Mouse (Mus musculus): ENCODE results near the gene Ankrd2.

Gene Ankrd2

DNA sequence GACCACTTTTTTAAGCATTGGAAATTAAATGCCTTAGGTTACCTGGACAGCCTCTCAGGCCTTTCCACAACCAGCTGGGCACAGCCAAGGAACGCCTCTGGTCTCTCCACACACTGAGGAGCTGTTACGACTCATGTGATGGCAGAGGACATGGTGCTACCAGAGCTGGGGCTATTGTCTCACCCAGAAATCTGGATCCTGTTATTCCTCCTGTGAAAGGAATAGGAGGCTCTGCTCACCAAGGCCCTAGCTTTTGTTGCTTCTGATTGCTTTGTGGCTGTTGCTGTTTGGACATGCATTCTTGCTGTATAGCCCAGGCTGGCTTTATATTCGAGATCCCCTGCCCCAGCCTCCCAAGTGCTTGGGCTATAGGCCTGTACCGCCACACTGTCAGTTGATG, 19.5 kb upstream of the Ankrd2 start:
- DNase-seq (ENCODE audit: low spot score), result no peak

DNA sequence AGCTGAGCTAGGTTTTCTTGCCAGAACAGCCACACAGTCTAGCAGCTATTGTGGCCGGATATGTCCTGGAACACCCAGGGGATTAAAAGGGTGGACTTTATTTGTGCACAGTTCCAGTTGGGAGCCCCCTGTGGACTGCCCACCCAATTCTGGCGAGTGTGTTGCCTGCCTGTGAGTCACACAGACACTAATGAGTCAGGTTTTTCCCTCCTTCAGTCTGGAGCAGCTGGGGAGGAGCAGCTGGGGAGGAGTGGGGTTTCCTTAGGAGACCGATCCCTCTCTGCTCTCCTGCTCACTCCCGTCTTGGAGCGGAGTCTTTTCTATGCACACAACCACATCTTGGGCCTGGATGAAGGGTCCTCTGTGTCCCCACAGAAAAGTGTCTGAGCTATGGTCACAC, 19.0 kb upstream of the Ankrd2 start:
- no peak for DNase-seq (ENCODE audit: low spot score)

DNA sequence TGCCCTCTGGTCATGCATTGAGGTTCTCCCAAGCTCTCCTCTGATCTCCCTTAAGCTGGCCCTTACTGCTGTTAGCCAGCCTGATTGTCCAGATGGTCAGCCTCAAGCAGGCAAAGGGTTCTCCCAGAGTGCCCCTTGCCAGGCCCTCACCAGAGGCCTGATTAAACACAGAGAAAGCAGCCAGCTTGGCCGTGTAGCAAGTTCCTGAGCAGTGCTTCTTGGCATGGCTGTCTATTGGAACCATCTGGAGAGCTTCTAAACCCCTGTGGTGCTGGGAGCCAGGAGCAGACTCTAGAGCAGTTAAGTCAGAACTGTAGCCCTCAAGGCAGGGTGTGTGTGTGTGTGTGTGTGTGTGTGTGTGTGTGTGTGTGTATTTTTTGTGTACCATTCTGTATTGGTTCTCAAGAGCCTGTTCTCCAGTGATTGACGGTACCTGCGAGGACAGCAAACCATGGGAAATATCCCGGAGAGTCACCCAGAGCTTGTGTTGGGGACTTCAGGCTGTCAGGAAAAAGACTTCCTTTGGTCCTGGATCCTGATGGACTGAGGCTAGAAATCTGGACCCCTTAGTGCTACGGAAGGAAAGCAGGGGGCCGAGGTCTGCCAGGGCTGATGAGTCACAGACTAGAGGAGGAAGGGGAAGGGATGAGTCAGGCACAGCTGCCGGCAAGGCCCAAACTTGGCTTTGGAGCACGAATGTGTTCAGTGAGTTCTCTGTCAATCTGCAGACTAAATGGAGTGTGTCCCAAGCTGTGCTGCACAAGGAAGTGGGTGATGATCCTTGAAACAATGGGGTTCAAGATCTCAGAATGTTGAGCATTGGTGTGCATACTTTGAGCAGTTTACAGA, 18.2 kb upstream of the Ankrd2 start:
- DNase-seq (ENCODE audit: low spot score), result peak; percentile 32

DNA sequence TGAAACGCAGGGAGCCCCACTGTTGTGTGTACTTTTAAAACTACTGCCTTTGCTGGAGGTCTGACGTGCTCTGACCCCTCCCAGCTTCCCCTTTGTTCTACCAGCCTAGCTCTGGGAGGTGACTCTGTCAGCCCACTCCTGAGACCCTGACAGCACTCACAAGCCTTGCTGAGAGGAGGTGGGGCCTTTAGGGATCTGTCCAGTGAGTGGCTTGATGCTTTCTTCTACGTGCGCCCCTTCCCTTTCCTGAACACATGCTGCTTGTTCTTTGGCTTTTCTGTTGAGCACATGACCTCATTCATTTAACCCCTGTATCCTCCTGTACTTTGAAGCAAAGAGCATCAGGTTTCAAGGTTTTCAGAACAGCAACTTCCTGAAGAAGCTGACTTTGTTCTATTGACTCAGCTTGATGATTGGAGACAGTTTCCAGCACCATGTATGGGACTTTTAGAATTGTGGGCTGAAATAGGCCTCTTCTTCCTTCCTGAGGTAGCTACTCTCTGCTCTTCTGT, 16.7 kb upstream of the Ankrd2 start:
- DNase-seq (ENCODE audit: low spot score), result no peak

GRCm38 (mm10) chr19:42021681-42022541, 13.9 kb upstream of the Ankrd2 start:
- DNase-seq (ENCODE audit: low spot score), result no peak

DNA sequence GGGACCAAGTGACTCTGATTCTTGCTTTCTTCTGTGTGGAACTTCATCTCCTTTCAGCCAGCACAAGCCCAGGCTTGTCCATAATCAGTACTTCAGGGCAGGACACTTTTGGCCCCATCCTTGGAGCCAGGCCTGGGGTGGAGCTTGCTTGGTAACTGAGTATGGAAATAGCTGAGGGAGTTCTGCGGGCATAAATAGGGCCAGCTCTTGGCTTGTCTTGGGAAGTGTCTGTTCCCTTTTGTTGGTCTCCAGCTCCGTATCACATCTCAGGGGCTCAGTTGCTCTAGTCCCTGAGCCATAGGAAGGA, 13.3 kb upstream of the Ankrd2 start:
- no peak for DNase-seq (ENCODE audit: low spot score)

GRCm38 (mm10) chr19:42026158-42026557, 9.6 kb upstream of the Ankrd2 start:
- DNase-seq (ENCODE audit: low spot score), result peak; percentile 91

GRCm38 (mm10) chr19:42031112-42031511, 4.7 kb upstream of the Ankrd2 start:
- DNase-seq (ENCODE audit: low spot score), result no peak

- no peak for DNase-seq (ENCODE audit: low spot score)
These were observed 2.2 kb upstream of the Ankrd2 start for GRCm38 (mm10) chr19:42033611-42034010.

- no peak for DNase-seq (ENCODE audit: low spot score)
These were observed 1.5 kb upstream of the Ankrd2 start for GRCm38 (mm10) chr19:42034146-42034775.

DNA sequence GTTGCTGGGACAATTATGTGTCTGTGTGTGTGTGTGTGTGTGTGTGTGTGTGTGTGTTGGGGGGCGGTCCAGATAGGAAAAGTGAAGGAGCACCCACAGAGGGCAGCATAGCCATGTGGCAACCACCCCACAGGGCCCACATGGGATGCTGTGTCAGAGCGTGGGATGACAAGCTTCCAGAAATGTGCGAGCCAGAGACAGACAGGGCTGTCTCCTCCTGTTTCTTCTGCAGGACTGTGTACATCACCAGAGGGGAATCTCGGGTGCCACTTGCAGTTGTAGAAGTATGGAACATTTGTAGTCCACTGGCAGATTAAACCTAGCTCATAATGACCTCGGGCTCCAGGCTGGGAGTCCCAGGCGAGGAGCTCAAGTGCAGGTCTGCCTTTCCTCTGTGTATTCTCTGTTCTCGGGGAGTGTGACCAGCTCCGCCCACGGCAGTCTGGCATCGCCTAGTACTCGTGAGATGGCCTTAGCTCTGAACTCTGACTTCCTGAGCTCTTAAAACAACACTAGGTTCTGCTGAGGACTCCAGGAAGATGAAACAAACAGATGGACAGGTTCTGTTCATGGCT, 832 bp upstream of the Ankrd2 start:
- no peak for DNase-seq (ENCODE audit: low spot score)

DNA sequence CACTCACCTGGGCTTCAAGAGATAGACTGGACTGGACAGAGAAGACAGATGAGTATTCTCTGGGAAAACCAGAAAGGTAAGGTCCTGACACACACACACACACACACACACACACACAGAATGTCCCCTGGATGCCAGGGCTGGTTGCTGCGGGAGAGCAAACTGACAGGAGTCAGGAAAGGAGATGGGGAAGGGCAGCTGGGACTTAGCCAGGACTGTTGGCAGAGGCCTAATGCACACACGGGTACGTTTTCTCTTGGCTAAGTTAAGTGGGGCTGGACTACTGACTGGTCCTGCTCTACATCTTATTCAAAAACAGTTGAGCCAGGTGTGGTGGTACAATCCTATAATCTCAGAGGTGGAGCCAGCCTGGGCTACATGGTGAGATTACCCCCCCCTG, 557 bp downstream of the Ankrd2 start:
- no peak for DNase-seq (ENCODE audit: low spot score)

- no peak for DNase-seq (ENCODE audit: low spot score)
These were observed 1.4 kb downstream of the Ankrd2 start for GRCm38 (mm10) chr19:42037167-42037702.

- DNase-seq (ENCODE audit: low spot score), result no peak
These were observed 2.5 kb downstream of the Ankrd2 start for GRCm38 (mm10) chr19:42038310-42038709.

GRCm38 (mm10) chr19:42043988-42044387, 8.2 kb downstream of the Ankrd2 start:
- DNase-seq (ENCODE audit: low spot score), result no peak

- peak; percentile 77 for DNase-seq (ENCODE audit: low spot score)
These were observed 9.7 kb downstream of the Ankrd2 start, which contains the start of gene Hoga1 for GRCm38 (mm10) chr19:42045269-42046102. Hoga1 (plus strand) TSS chr19:42045610.

- DNase-seq (ENCODE audit: low spot score), result no peak
These were observed 14.5 kb downstream of the Ankrd2 start for GRCm38 (mm10) chr19:42050251-42050650.

DNA sequence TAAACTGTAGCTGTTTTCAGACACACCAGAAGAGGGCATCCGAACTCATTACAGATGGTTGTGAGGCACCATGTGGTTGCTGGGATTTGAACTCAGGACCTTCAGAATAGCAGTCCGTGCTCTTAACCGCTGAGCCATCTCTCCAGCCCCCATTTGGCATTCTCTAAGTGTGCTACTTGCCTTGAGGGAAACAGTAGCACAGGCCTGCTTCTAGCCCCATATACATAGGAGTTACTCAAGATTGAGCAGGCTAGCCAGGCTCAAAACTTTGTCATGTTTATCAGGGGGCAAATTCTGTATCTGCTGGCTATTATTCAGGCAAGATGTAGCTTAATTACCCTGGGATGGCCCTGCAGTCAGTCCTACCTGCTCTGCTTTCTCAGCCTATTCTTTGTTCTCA, 15.6 kb downstream of the Ankrd2 start:
- DNase-seq (ENCODE audit: low spot score), result no peak

GRCm38 (mm10) chr19:42051948-42052347, 16.1 kb downstream of the Ankrd2 start, which contains the start of gene 4933411K16Rik:
4933411K16Rik (plus strand) TSS chr19:42052248.
- no peak for DNase-seq (ENCODE audit: low spot score)

- DNase-seq (ENCODE audit: low spot score), result no peak
These were observed 18.5 kb downstream of the Ankrd2 start for GRCm38 (mm10) chr19:42054255-42054654.

DNA sequence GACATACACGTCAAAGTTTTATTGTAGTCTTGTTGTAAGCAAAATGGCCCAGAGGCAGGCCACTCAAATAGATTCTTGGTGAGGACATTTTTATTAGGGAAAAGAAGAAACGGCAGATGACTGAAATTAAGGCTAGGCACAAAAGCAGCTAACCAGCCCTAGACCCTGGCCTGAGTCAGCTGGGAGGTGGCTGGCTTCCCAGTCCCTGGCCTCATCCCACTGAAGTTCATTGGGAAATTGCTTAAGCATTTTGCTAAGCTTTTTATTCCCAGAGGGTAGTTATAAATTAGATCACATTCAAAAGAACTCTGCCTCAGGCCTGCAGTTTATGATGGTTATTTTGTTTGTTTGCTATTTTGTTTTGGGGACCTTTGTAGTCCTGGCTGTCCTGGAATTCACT, 20.1 kb downstream of the Ankrd2 start:
- no peak for DNase-seq (ENCODE audit: low spot score)
